20 mouse cellular contexts compared by ENCODE assay signal in genomic region chr2:181455899-181456298, GRCm38 (mm10). TPM values are rescaled to one million over a fixed set of nuclear protein-coding genes. Genes with fewer than 3 reads are reported as not detected.
DNase-seq lines count a peak whose midpoint lies in the region; ATAC-seq and TF ChIP-seq lines count a peak whose summit lies in the region.
"Had no signal": no experiment of that assay in that cellular context is flagged by ENCODE, and none has a peak within 500 bp of the region (broad histone marks: within the 10 kb centered on the region; RNA-seq: fewer than 3 reads in every experiment).

No protein-coding gene starts in this region.

- H3K36me3 ChIP-seq in kidney, postnatal 0 days (ENCODE audit: insufficient read depth, low read length): no peaks in the 10 kb centered on the region
- H3K36me3 ChIP-seq: embryonic facial prominence, embryonic 15.5 days; midbrain, embryonic 12.5 days had no signal

- WGBS in kidney, postnatal 0 days: 78% methylated on average over 2 of the region's 2 CpGs

- H3K9ac ChIP-seq in kidney, postnatal 0 days (ENCODE audit: low read depth, low read length): no peak overlapping the region
- H3K9ac ChIP-seq: embryonic facial prominence, embryonic 15.5 days; hindbrain, embryonic 14.5 days; midbrain, embryonic 12.5 days had no signal

- DNase-seq in cerebellum, adult 9-10 months: peak; percentile 61
- DNase-seq in cerebellum, postnatal 36 days: no peak
- DNase-seq in kidney, postnatal 0 days (ENCODE audit: low spot score): peak; percentile 42
- DNase-seq in kidney, postnatal 4 days: no peak
- peak; percentile 49 for DNase-seq in MN1 (ENCODE audit: low spot score)
- DNase-seq in lung, postnatal 14 days: peak; percentile 42
- no peak for DNase-seq in c-Kit-positive CD71-positive TER-119-positive erythroid progenitor cells, embryonic 14.5 days (ENCODE audit: low spot score)
- DNase-seq: adrenal gland, adult 2 months; liver, embryonic 13.5 days; right cerebral cortex, adult 18-20 months; spleen, adult 18-20 months; thymus, postnatal 36 days had no signal

- no peak for ATAC-seq in kidney, postnatal 0 days (replicated peaks; ENCODE audit: low FRiP score, low read depth)
- ATAC-seq: intestine, postnatal 0 days had no signal

- no peak overlapping the region for H3K4me2 ChIP-seq in kidney, postnatal 0 days (ENCODE audit: low read length)
- H3K4me2 ChIP-seq: embryonic facial prominence, embryonic 15.5 days; hindbrain, embryonic 14.5 days; midbrain, embryonic 12.5 days had no signal

- peaks cover 11% of the 10 kb centered on the region; the same call in 1 of the 2 replicates for H3K4me1 ChIP-seq in kidney, postnatal 0 days (replicated peaks; ENCODE audit: insufficient read depth, low read length)

- no peaks in the 10 kb centered on the region for H3K27me3 ChIP-seq in kidney, postnatal 0 days (ENCODE audit: insufficient read depth, low read length)

- H3K4me3 ChIP-seq in kidney, postnatal 0 days (replicated peaks; ENCODE audit: low read depth, low read length): no peak overlapping the region
- H3K4me3 ChIP-seq: embryonic facial prominence, embryonic 15.5 days; liver, embryonic 13.5 days; midbrain, embryonic 12.5 days; myocyte had no signal

- no peaks in the 10 kb centered on the region for H3K9me3 ChIP-seq in kidney, postnatal 0 days (replicated peaks; ENCODE audit: low read length)
- H3K9me3 ChIP-seq: embryonic facial prominence, embryonic 15.5 days; liver, embryonic 13.5 days; midbrain, embryonic 12.5 days had no signal

- no peak for TF ChIP-seq CTCF in kidney, postnatal 0 days (IDR thresholded peaks at IDR 0.05; ENCODE audit: low read depth)

- no peak overlapping the region for H3K27ac ChIP-seq in kidney, postnatal 0 days
- H3K27ac ChIP-seq: embryonic facial prominence, embryonic 15.5 days; hindbrain, embryonic 14.5 days; liver, embryonic 13.5 days; macrophage; midbrain, embryonic 12.5 days had no signal

RNA-seq across cellular contexts. Expression of gene Zbtb46, which starts 3.3 kb away (rescaled TPM):
- 15.6 and 17.8 TPM in 2 replicates for polyA plus RNA-seq in kidney, postnatal 0 days (2015; fragmentation: Nextera tagmentation; extraction: Ambion mirVana)

RNA-seq across cellular contexts. Expression of gene Abhd16b, which starts 37.1 kb away (rescaled TPM):
- 0.12 and 0.17 TPM in 2 replicates for polyA plus RNA-seq in kidney, postnatal 0 days (2015; fragmentation: Nextera tagmentation; extraction: Ambion mirVana)
- polyA plus RNA-seq: adrenal gland, adult 2 months; C2C12; forebrain, embryonic 11.5 days; hindbrain, embryonic 14.5 days; macrophage; midbrain, embryonic 12.5 days had no signal

RNA-seq across cellular contexts. Expression of gene Tpd52l2, which starts 41.0 kb away (rescaled TPM):
- 140 and 144 TPM in 2 replicates for polyA plus RNA-seq in kidney, postnatal 0 days (2015; fragmentation: Nextera tagmentation; extraction: Ambion mirVana)

Comparison
In these comparisons a context has a peak if more than half of its experiments do, and no peak if none do; other contexts are left out.
1. DNase-seq: peak in cerebellum, adult 9-10 months (single experiment), kidney, postnatal 0 days (single experiment), MN1 (single experiment) and lung, postnatal 14 days (single experiment); none in cerebellum, postnatal 36 days (0 of 2), kidney, postnatal 4 days (0 of 2) and c-Kit-positive CD71-positive TER-119-positive erythroid progenitor cells, embryonic 14.5 days (single experiment).